Mouse (Mus musculus): ENCODE results near the gene Rnase4. TPM values are rescaled to one million over a fixed set of nuclear protein-coding genes. Genes with fewer than 3 reads are reported as not detected.
A peak's percentile ranks its signal among the peaks of the same experiment; 100 is the strongest.

Gene Rnase4
- polyA plus RNA-seq, 1 experiment from 2014 or later, result 151 TPM

DNA sequence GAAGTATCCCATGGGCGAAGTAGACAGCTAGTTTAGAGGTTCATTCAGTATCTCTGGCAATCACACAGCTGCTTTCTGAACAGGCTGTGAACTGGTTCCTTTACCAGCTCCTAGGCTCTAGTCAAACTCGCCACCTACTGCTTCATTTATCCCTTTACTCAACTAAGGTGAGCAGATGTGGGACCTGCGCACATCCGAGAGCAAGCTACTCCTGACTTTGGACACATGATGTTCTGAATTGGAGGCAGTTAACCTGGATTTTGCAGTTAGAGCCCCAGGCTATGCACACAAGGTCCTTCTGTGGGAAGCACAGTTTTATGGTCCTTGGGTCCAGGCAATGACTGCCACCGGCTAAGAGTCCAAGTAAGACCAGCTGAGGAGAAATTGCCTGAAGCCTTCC lies 30.1 kb upstream of the Rnase4 start:
- no peak overlapping the region for H3K9ac ChIP-seq (ENCODE audit: low read length)
- H3K27ac ChIP-seq (ENCODE audit: low read depth), result no peak overlapping the region
- no peaks in the 10 kb centered on the region; the same call in 1 of the 2 replicates for H3K4me1 ChIP-seq (replicated peaks; ENCODE audit: control insufficient read depth, insufficient read depth, low read length)
- 91% methylated on average over 5 of the region's 5 CpGs for WGBS
- H3K4me3 ChIP-seq (ENCODE audit: low read depth, low read length), result no peak overlapping the region
- no peaks in the 10 kb centered on the region for H3K27me3 ChIP-seq (replicated peaks; ENCODE audit: control insufficient read depth, insufficient read depth, low read length)
- no peaks in the 10 kb centered on the region for H3K36me3 ChIP-seq (ENCODE audit: control insufficient read depth, insufficient read depth, low read length)
- ATAC-seq (replicated peaks; ENCODE audit: low FRiP score, low TSS enrichment, low read depth) (no peak), DNase-seq (ENCODE audit: low spot score) (no peak)
- no peaks in the 10 kb centered on the region for H3K9me3 ChIP-seq (ENCODE audit: control insufficient read depth, low read length)
- H3K4me2 ChIP-seq (ENCODE audit: low read length), result no peak overlapping the region

DNA sequence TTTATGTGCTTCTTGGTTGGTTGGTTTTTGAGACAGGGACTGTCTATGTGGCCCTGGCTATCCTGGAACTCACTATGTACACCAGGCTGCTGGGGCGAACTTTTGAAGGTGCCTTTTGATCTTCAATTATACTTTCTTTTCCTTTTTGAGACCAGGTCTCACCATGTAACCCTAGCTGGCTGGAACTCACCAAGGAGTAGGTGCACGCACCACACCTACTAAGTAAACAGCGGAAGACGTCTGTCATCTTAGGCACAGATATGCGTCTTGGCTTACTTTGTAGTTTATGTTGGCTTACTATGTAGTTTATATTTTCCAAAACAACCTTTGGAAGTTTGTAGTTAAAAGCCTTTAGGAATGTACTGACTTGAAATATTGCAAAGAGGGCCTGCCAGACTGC lies 21.9 kb upstream of the Rnase4 start:
- no peaks in the 10 kb centered on the region for H3K27me3 ChIP-seq (replicated peaks; ENCODE audit: control insufficient read depth, insufficient read depth, low read length)
- no peak overlapping the region for H3K27ac ChIP-seq (ENCODE audit: low read depth)
- no peak overlapping the region for H3K9ac ChIP-seq (ENCODE audit: low read length)
- H3K4me2 ChIP-seq (ENCODE audit: low read length), result no peak overlapping the region
- no peak for DNase-seq (ENCODE audit: low spot score)
- H3K9me3 ChIP-seq (ENCODE audit: control insufficient read depth, low read length), result no peaks in the 10 kb centered on the region
- WGBS, result 57% methylated on average over 5 of the region's 5 CpGs
- ATAC-seq (replicated peaks; ENCODE audit: low FRiP score, low TSS enrichment, low read depth), result no peak
- no peaks in the 10 kb centered on the region for H3K36me3 ChIP-seq (ENCODE audit: control insufficient read depth, insufficient read depth, low read length)
- H3K4me3 ChIP-seq (ENCODE audit: low read depth, low read length), result no peak overlapping the region
- 0 out of 2 replicates have a peak, but pooled peaks cover 5% of the 10 kb centered on the region for H3K4me1 ChIP-seq (replicated peaks; ENCODE audit: control insufficient read depth, insufficient read depth, low read length)

DNA sequence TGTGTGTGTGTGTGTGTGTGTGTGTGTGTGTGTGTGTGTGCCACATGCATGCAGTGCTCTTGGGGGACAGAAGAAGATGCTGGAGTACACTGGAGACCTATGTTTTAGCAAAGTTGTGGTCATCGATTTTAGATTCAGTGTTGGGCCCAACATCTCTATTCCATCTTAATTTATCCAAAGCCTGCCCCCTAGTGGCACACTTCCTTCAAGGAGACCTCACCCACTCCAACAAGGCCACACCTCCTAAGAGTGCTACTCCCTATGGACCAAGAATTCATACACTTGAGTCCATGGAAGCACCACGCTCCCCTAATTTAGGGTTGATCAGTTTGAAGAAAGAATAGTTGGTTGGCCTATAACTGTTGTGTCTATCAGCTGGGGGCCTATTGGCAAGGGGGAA lies 21.3 kb upstream of the Rnase4 start:
- Histone ChIP-seq H3K4me2 (ENCODE audit: low read length) (no peak overlapping the region), H3K9me3 (ENCODE audit: control insufficient read depth, low read length) (no peaks in the 10 kb centered on the region), H3K4me3 (ENCODE audit: low read depth, low read length) (no peak overlapping the region), H3K4me1 (replicated peaks; ENCODE audit: control insufficient read depth, insufficient read depth, low read length) (0 out of 2 replicates have a peak, but pooled peaks cover 5% of the 10 kb centered on the region), H3K27me3 (replicated peaks; ENCODE audit: control insufficient read depth, insufficient read depth, low read length) (no peaks in the 10 kb centered on the region), H3K36me3 (ENCODE audit: control insufficient read depth, insufficient read depth, low read length) (no peaks in the 10 kb centered on the region), H3K27ac (ENCODE audit: low read depth) (no peak overlapping the region), H3K9ac (ENCODE audit: low read length) (no peak overlapping the region)
- no peak for DNase-seq (ENCODE audit: low spot score)
- ATAC-seq (replicated peaks; ENCODE audit: low FRiP score, low TSS enrichment, low read depth), result no peak
- WGBS, result 90% methylated on average over 2 of the region's 2 CpGs

DNA sequence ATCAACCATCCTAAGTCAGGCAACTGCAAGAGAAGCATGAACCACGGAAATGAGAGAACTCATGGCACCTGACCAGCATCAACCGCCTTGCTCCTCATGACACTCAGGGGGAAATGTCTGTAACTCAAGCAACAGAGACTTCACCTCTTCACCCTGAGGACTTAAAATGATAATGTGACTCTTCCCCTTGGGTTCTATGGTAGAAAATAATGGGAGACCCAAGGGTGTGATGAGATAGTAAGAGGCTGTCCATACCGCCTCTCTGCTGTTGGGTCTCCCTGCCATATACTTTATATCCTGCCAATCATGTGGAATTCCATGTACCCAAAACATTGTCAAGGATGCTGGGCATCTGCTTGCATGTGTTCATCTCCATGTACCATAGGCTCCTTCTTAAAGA lies 16.5 kb upstream of the Rnase4 start, which contains the start of gene Olfr750:
TSS of gene Olfr750 (minus strand) at position 101 of the 400 bp plus-strand sequence.
- WGBS, result 86% methylated on average over 3 of the region's 3 CpGs
- ATAC-seq (replicated peaks; ENCODE audit: low FRiP score, low TSS enrichment, low read depth), result no peak

DNA sequence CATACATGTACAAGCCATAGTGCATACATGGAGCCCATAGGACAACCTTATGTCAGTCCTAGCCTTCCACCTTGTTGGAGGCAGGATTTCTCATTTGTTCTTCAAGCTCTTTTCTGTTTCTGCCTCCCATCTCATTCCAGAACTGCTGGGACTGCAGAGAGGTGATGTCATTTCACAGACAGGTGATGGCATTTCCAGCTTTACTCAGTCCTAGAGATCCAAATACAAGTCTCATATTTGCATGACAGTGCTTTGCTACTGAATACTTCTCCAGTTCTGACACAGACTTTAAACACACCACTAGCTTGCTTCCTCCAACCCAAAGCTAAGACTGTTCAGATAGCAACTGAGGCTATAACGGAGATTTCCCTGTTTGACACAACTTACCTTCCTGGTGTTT lies 11.7 kb upstream of the Rnase4 start:
- H3K4me3 ChIP-seq (ENCODE audit: low read depth, low read length), result no peak overlapping the region
- H3K27me3 ChIP-seq (replicated peaks; ENCODE audit: control insufficient read depth, insufficient read depth, low read length), result no peaks in the 10 kb centered on the region
- no peaks in the 10 kb centered on the region for H3K36me3 ChIP-seq (ENCODE audit: control insufficient read depth, insufficient read depth, low read length)
- DNase-seq (ENCODE audit: low spot score) (no peak), ATAC-seq (replicated peaks; ENCODE audit: low FRiP score, low TSS enrichment, low read depth) (no peak)
- H3K4me1 ChIP-seq (replicated peaks; ENCODE audit: control insufficient read depth, insufficient read depth, low read length), result no peaks in the 10 kb centered on the region; the same call in 1 of the 2 replicates
- no peak overlapping the region for H3K9ac ChIP-seq (ENCODE audit: low read length)
- H3K4me2 ChIP-seq (ENCODE audit: low read length), result no peak overlapping the region
- H3K27ac ChIP-seq (ENCODE audit: low read depth), result no peak overlapping the region
- H3K9me3 ChIP-seq (ENCODE audit: control insufficient read depth, low read length), result no peaks in the 10 kb centered on the region
- 97% methylated on average over 1 of the region's 1 CpGs for WGBS

More for the DNA sequence above, 16.5 kb upstream of the Rnase4 start, which contains the start of gene Olfr750:
- no peaks in the 10 kb centered on the region for H3K36me3 ChIP-seq (ENCODE audit: control insufficient read depth, insufficient read depth, low read length)
- DNase-seq (ENCODE audit: low spot score), result no peak
- no peaks in the 10 kb centered on the region for H3K4me1 ChIP-seq (replicated peaks; ENCODE audit: control insufficient read depth, insufficient read depth, low read length)
- H3K27me3 ChIP-seq (replicated peaks; ENCODE audit: control insufficient read depth, insufficient read depth, low read length), result no peaks in the 10 kb centered on the region
- H3K9me3 ChIP-seq (ENCODE audit: control insufficient read depth, low read length), result no peaks in the 10 kb centered on the region
- no peak within 1 kb of the TSS for H3K27ac ChIP-seq (ENCODE audit: low read depth)
- no peak within 1 kb of the TSS for H3K4me2 ChIP-seq (ENCODE audit: low read length)
- H3K9ac ChIP-seq (ENCODE audit: low read length), result no peak within 1 kb of the TSS
- H3K4me3 ChIP-seq (ENCODE audit: low read depth, low read length), result no peak within 1 kb of the TSS

DNA sequence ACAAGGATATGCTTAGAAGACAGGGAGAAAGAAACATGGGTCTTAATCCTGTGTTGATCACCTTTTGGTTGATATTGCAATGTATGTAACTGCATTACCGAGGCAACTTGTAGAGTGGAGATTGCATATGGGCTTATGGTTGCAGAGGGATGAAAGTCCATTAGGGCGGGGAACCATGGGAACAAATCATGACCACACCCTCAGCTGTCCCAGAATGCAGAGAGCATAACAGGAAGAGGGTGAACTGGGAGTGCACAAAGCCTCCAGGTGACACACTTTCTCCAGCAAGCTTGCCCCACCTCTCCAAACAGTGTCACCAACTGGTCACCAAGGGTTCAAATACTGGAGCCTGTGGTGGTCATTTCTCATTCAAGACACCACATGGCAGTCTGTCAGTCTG lies 9.8 kb upstream of the Rnase4 start:
- H3K36me3 ChIP-seq (ENCODE audit: control insufficient read depth, insufficient read depth, low read length), result no peaks in the 10 kb centered on the region
- H3K27me3 ChIP-seq (replicated peaks; ENCODE audit: control insufficient read depth, insufficient read depth, low read length), result no peaks in the 10 kb centered on the region
- no peak for DNase-seq (ENCODE audit: low spot score)
- H3K4me1 ChIP-seq (replicated peaks; ENCODE audit: control insufficient read depth, insufficient read depth, low read length), result no peaks in the 10 kb centered on the region; the same call in 1 of the 2 replicates
- no peaks in the 10 kb centered on the region for H3K9me3 ChIP-seq (ENCODE audit: control insufficient read depth, low read length)
- ATAC-seq (replicated peaks; ENCODE audit: low FRiP score, low TSS enrichment, low read depth), result peak; percentile 36; the same call in 1 of the 2 replicates
- H3K4me3 ChIP-seq (ENCODE audit: low read depth, low read length), result no peak overlapping the region
- no peak overlapping the region for H3K4me2 ChIP-seq (ENCODE audit: low read length)
- H3K27ac ChIP-seq (ENCODE audit: low read depth), result no peak overlapping the region
- 82% methylated on average over 2 of the region's 2 CpGs for WGBS
- no peak overlapping the region for H3K9ac ChIP-seq (ENCODE audit: low read length)

DNA sequence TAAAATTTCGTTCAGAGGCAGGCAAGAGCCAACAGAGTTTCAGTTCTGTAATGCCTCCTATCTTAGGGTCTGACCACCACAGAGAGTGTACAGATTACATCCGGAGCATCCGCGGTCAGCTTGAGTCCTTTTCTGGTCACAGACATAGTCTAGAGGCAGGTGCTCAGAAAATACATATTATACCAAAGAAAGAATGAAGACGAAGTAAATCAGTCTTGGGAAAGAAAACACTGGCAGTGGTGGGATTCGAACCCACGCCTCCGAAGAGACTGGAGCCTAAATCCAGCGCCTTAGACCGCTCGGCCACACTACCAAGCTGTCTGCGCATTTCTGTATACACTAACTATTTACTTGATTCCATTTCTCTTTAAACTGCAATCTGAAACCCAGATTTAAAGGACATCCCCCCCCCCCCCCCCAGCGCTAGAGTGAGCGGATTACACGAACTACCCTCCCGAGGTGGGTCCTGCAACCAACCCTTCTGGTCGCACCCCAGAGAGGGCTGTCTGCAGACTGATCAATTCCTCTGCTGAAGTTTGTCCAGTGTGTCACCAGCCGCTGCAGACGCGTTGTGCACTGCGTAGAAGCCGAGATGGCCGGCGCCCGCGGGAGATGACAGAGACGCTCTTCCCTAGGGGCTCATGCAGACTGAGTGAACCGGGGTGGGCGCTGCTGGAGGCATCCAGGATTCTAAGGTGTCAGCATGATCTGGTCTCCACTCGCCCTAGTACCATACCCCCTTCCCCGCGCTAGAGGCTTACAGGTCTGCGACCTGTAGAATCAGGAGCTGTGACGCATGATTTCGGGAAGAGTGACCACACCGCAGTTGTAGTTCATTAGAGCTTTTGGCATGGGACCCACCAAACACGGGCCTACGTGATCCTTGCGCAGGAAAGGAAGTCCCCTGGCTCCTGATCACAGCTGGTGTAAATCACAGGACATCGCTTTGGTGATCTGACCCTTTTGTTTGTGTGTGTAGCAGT lies 8.0 kb upstream of the Rnase4 start:
- peak overlapping the region; percentile 28 for H3K9ac ChIP-seq (ENCODE audit: low read length)
- H3K27ac ChIP-seq (ENCODE audit: low read depth), result no peak overlapping the region
- H3K9me3 ChIP-seq (ENCODE audit: control insufficient read depth, low read length), result no peaks in the 10 kb centered on the region
- peak overlapping the region; percentile 55 for H3K4me3 ChIP-seq (ENCODE audit: low read depth, low read length)
- WGBS, result 3% methylated on average over 37 of the region's 40 CpGs
- no peaks in the 10 kb centered on the region; the same call in 1 of the 2 replicates for H3K4me1 ChIP-seq (replicated peaks; ENCODE audit: control insufficient read depth, insufficient read depth, low read length)
- no peaks in the 10 kb centered on the region for H3K27me3 ChIP-seq (replicated peaks; ENCODE audit: control insufficient read depth, insufficient read depth, low read length)
- H3K4me2 ChIP-seq (ENCODE audit: low read length), result peak overlapping the region; percentile 64
- ATAC-seq (replicated peaks; ENCODE audit: low FRiP score, low TSS enrichment, low read depth) (peak; percentile 67), DNase-seq (ENCODE audit: low spot score) (peak; percentile 80)
- no peaks in the 10 kb centered on the region for H3K36me3 ChIP-seq (ENCODE audit: control insufficient read depth, insufficient read depth, low read length)

DNA sequence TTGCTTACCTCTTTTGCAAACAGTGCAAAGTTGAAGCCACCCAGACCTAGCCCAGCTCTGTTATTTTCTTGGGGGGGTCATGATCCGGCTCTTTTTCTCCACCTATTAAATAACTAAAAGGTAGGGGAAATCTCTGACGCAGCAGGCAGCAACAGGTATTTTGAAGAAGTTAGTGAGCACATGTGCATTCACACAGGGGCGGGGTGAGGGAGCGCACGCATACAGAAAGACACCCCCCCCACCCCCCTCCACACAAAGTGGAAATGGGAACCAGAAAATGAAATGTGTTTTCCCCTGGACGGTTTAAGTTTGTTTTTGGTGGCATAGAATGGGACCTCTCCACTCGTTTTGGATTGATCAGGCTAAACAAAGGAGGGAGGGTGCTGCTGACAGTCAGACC lies 7.1 kb upstream of the Rnase4 start:
- Histone ChIP-seq H3K36me3 (ENCODE audit: control insufficient read depth, insufficient read depth, low read length) (no peaks in the 10 kb centered on the region), H3K4me3 (ENCODE audit: low read depth, low read length) (peak overlapping the region; percentile 55), H3K27me3 (replicated peaks; ENCODE audit: control insufficient read depth, insufficient read depth, low read length) (no peaks in the 10 kb centered on the region), H3K9ac (ENCODE audit: low read length) (no peak overlapping the region), H3K27ac (ENCODE audit: low read depth) (no peak overlapping the region), H3K9me3 (ENCODE audit: control insufficient read depth, low read length) (no peaks in the 10 kb centered on the region), H3K4me1 (replicated peaks; ENCODE audit: control insufficient read depth, insufficient read depth, low read length) (no peaks in the 10 kb centered on the region; the same call in 1 of the 2 replicates), H3K4me2 (ENCODE audit: low read length) (peak overlapping the region; percentile 64)
- 13% methylated on average over 7 of the region's 7 CpGs for WGBS
- ATAC-seq (replicated peaks; ENCODE audit: low FRiP score, low TSS enrichment, low read depth), result no peak
- no peak for DNase-seq (ENCODE audit: low spot score)

Measured in intestine, embryonic 14.5 days (tissue).